Mouse (Mus musculus) liver, embryonic 14.5 days (tissue): ENCODE data around the gene Elmsan1. TPM values are rescaled to one million over a fixed set of nuclear protein-coding genes. Genes with fewer than 3 reads are reported as not detected.
A peak's percentile ranks its signal among the peaks of the same experiment; 100 is the strongest.

Source experiments
- ATAC-seq: fragments of 200-750 bp; cut with Nextera tagmentation; 2 replicates; pipeline ENCODE4 v1.8.0; 2017; ENCODE audit warnings: moderate number of reproducible peaks, mild to moderate bottlenecking, moderate library complexity; ENCODE audit not compliant: insufficient read depth
- DNase-seq, 3 experiments: peaks; one replicate each; pipeline ENCODE4 v3.0.0-alpha.2; 2012 to 2013; ENCODE audit warnings: low read depth in 3 of 3, low spot score in 3 of 3
- H3K27ac ChIP-seq: fragments of 300-500 bp; sonication (generic); 2 replicates; pipeline ENCODE4 v1.5.1; 2014; ENCODE audit warnings: moderate library complexity, mild to moderate bottlenecking, control low read depth, inconsistent platforms
- H3K27me3 ChIP-seq: fragments of 300-500 bp; sonication (generic); 2 replicates; pipeline ENCODE4 v1.6.1; 2014; ENCODE audit warnings: mild to moderate bottlenecking, low read length, moderate library complexity; ENCODE audit not compliant: control insufficient read depth, insufficient read depth
- H3K36me3 ChIP-seq: fragments of 300-500 bp; sonication (generic); replicated peaks from 2 replicates; pipeline ENCODE4 v1.6.1; 2014; ENCODE audit warnings: low read depth; ENCODE audit not compliant: control insufficient read depth, insufficient read depth
- H3K4me1 ChIP-seq, 2 experiments: fragments of 200-500 bp in 1 of 2; fragments of 300-500 bp in 1 of 2; sonication (generic) in 1 of 2; replicated peaks; 2 replicates each; pipeline ENCODE4 v1.6.1; 2012 to 2014; ENCODE audit warnings: antibody characterized with exemption in 1 of 2, inconsistent platforms in 1 of 2, low read length in 1 of 2; ENCODE audit not compliant: control insufficient read depth in 2 of 2, insufficient read depth in 2 of 2
- H3K4me2 ChIP-seq: fragments of 300-500 bp; sonication (generic); 2 replicates; pipeline ENCODE4 v1.6.1; 2014; ENCODE audit warnings: low read depth, mild to moderate bottlenecking, control low read depth, moderate library complexity
- H3K4me3 ChIP-seq, 2 experiments: fragments of 200-500 bp in 1 of 2; fragments of 300-500 bp in 1 of 2; sonication (generic) in 1 of 2; 2 replicates each; pipeline ENCODE4 v1.5.1; 2012 to 2014; ENCODE audit warnings: low read depth in 2 of 2, low read length in 2 of 2, mild to moderate bottlenecking in 2 of 2, control low read depth in 1 of 2, inconsistent platforms in 1 of 2, moderate library complexity in 1 of 2; ENCODE audit not compliant: insufficient read depth in 1 of 2
- H3K9ac ChIP-seq: fragments of 300-500 bp; sonication (generic); replicated peaks from 2 replicates; pipeline ENCODE4 v1.6.1; 2014; ENCODE audit warnings: mild to moderate bottlenecking, control low read depth, moderate library complexity
- H3K9me3 ChIP-seq: fragments of 300-500 bp; sonication (generic); 2 replicates; pipeline ENCODE4 v1.6.1; 2016; ENCODE audit warnings: low read length, mixed read lengths; ENCODE audit not compliant: control insufficient read depth
- CTCF ChIP-seq: IDR thresholded peaks from 2 replicates; pipeline ENCODE4 v1.5.1; 2016; ENCODE audit warnings: antibody characterized with exemption, low read depth, control low read depth
- EP300 ChIP-seq: IDR thresholded peaks from 2 replicates; pipeline ENCODE4 v1.6.1; 2016; ENCODE audit warnings: antibody characterized with exemption, low read depth
- WGBS: fragments of 180-500 bp; shearing (Covaris S2); extraction: QIAGEN DNeasy Blood & Tissue Kit; methylation state at CpG from one replicate; pipeline ENCODE4 v1.1.7; 2014; ENCODE audit not compliant: insufficient replicate concordance; 5-methylcytosine and 5-hydroxymethylcytosine counted together
- polyA plus RNA-seq, 2 experiments: library from polyadenylated mRNA; depleted of rRNA in 1 of 2; stranded (reverse) in 1 of 2; unstranded in 1 of 2; fragments of >200 nt; fragmentation: Nextera tagmentation in 1 of 2; extraction: Ambion mirVana in 1 of 2; gene quantifications; 2 replicates each; pipeline versions ENCODE4 v1.2.1 to v1.2.3; 2012 to 2014

The Elmsan1 gene
- polyA plus RNA-seq, 2 experiments, result 4.3 to 4.5 TPM

GRCm38 (mm10) chr12:84100071-84100470 lies 118.6 kb downstream of the Elmsan1 start:
- H3K9me3 ChIP-seq, result no peaks in the 10 kb centered on the region
- no peak for DNase-seq
- no peak for TF ChIP-seq CTCF
- no peak for TF ChIP-seq EP300
- no peaks in the 10 kb centered on the region; the same call in 1 of the 2 replicates for H3K27me3 ChIP-seq
- H3K36me3 ChIP-seq, result no peaks in the 10 kb centered on the region
- peak overlapping the region; percentile 83; the same call in 1 of the 2 replicates for H3K4me2 ChIP-seq
- no peak overlapping the region for H3K27ac ChIP-seq
- peaks cover 2 to 9% of the 10 kb centered on the region in 2 experiments; a peak in 2 of 4 replicates for H3K4me1 ChIP-seq
- H3K4me3 ChIP-seq, result no peak overlapping the region
- no peak for ATAC-seq
- 67% methylated on average over 1 of the region's 1 CpGs for WGBS
- no peak overlapping the region for H3K9ac ChIP-seq

- TF ChIP-seq CTCF, result no peak
- no peak for TF ChIP-seq EP300
- DNase-seq, result no peak
- no peak overlapping the region for H3K9ac ChIP-seq
- no peaks in the 10 kb centered on the region for H3K9me3 ChIP-seq
- WGBS, result 45% methylated on average over 2 of the region's 2 CpGs
- H3K4me1 ChIP-seq, result peaks cover 2 to 9% of the 10 kb centered on the region in 2 experiments; a peak in 2 of 4 replicates
- H3K27ac ChIP-seq, result no peak overlapping the region
- no peak overlapping the region for H3K4me3 ChIP-seq
- ATAC-seq, result peak; percentile 48; the same call in 1 of the 2 replicates
- H3K4me2 ChIP-seq, result no peak overlapping the region
- no peaks in the 10 kb centered on the region; the same call in 1 of the 2 replicates for H3K27me3 ChIP-seq
- H3K36me3 ChIP-seq, result no peaks in the 10 kb centered on the region
Measured at GRCm38 (mm10) chr12:84099605-84100004, 119.1 kb downstream of the Elmsan1 start.

Other genes with a start within 250 kb of the Elmsan1 start
- gene Heatr4, start 234.0 kb downstream of the Elmsan1 start, polyA plus RNA-seq (2012; rRNA removed), result not detected in 2 replicates
- not detected in 2 replicates for gene Heatr4, start 234.0 kb downstream of the Elmsan1 start, polyA plus RNA-seq (2014; fragmentation: Nextera tagmentation; extraction: Ambion mirVana)
- 2.7 and 2.9 TPM in 2 replicates for gene Acot2, start 231.0 kb downstream of the Elmsan1 start, polyA plus RNA-seq (2012; rRNA removed)
- 5.5 and 6.0 TPM in 2 replicates for gene Acot2, start 231.0 kb downstream of the Elmsan1 start, polyA plus RNA-seq (2014; fragmentation: Nextera tagmentation; extraction: Ambion mirVana)
- gene Acot1, start 209.4 kb downstream of the Elmsan1 start, polyA plus RNA-seq (2012; rRNA removed), result 12.8 and 14.7 TPM in 2 replicates
- gene Acot1, start 209.4 kb downstream of the Elmsan1 start, polyA plus RNA-seq (2014; fragmentation: Nextera tagmentation; extraction: Ambion mirVana), result 28.3 and 35.7 TPM in 2 replicates
- gene Acot4, start 180.5 kb downstream of the Elmsan1 start, polyA plus RNA-seq (2012; rRNA removed), result 4.8 and 5.0 TPM in 2 replicates
- 7.9 and 8.4 TPM in 2 replicates for gene Acot4, start 180.5 kb downstream of the Elmsan1 start, polyA plus RNA-seq (2014; fragmentation: Nextera tagmentation; extraction: Ambion mirVana)
- not detected in 2 replicates for gene Gm49366, start 179.9 kb downstream of the Elmsan1 start, polyA plus RNA-seq (2012; rRNA removed)
- not detected in 2 replicates for gene Gm49366, start 179.9 kb downstream of the Elmsan1 start, polyA plus RNA-seq (2014; fragmentation: Nextera tagmentation; extraction: Ambion mirVana)
- gene Acot3, start 166.7 kb downstream of the Elmsan1 start, polyA plus RNA-seq (2012; rRNA removed), result 2.0 and 2.6 TPM in 2 replicates
- gene Acot3, start 166.7 kb downstream of the Elmsan1 start, polyA plus RNA-seq (2014; fragmentation: Nextera tagmentation; extraction: Ambion mirVana), result 3.7 and 4.4 TPM in 2 replicates
- gene Acot5, start 149.6 kb downstream of the Elmsan1 start, polyA plus RNA-seq (2012; rRNA removed), result not detected in 2 replicates
- not detected in 2 replicates for gene Acot5, start 149.6 kb downstream of the Elmsan1 start, polyA plus RNA-seq (2014; fragmentation: Nextera tagmentation; extraction: Ambion mirVana)
- 0.87 and 1.0 TPM in 2 replicates for gene Acot6, start 118.2 kb downstream of the Elmsan1 start, polyA plus RNA-seq (2012; rRNA removed)
- gene Acot6, start 118.2 kb downstream of the Elmsan1 start, polyA plus RNA-seq (2014; fragmentation: Nextera tagmentation; extraction: Ambion mirVana), result 0.48 and 0.77 TPM in 2 replicates
- gene Dnal1, start 104.5 kb downstream of the Elmsan1 start, polyA plus RNA-seq (2012; rRNA removed), result 0.39 and 0.44 TPM in 2 replicates
- gene Dnal1, start 104.5 kb downstream of the Elmsan1 start, polyA plus RNA-seq (2014; fragmentation: Nextera tagmentation; extraction: Ambion mirVana), result 0.04 and 0.15 TPM in 2 replicates
- gene Pnma1, start 70.4 kb downstream of the Elmsan1 start, polyA plus RNA-seq (2012; rRNA removed), result 0.09 and 0.10 TPM in 2 replicates
- gene Pnma1, start 70.4 kb downstream of the Elmsan1 start, polyA plus RNA-seq (2014; fragmentation: Nextera tagmentation; extraction: Ambion mirVana), result 0.05 and 0.11 TPM in 2 replicates
- gene Ptgr2, start 66.4 kb upstream of the Elmsan1 start, polyA plus RNA-seq (2012; rRNA removed), result 7.4 and 13.3 TPM in 2 replicates
- gene Ptgr2, start 66.4 kb upstream of the Elmsan1 start, polyA plus RNA-seq (2014; fragmentation: Nextera tagmentation; extraction: Ambion mirVana), result 22.9 and 24.1 TPM in 2 replicates
- 19.1 and 23.6 TPM in 2 replicates for gene Zfp410, start 98.0 kb upstream of the Elmsan1 start, polyA plus RNA-seq (2012; rRNA removed)
- 35.1 and 37.3 TPM in 2 replicates for gene Zfp410, start 98.0 kb upstream of the Elmsan1 start, polyA plus RNA-seq (2014; fragmentation: Nextera tagmentation; extraction: Ambion mirVana)
- gene Coq6, start 142.8 kb upstream of the Elmsan1 start, polyA plus RNA-seq (2012; rRNA removed), result 22.0 and 27.2 TPM in 2 replicates
- gene Coq6, start 142.8 kb upstream of the Elmsan1 start, polyA plus RNA-seq (2014; fragmentation: Nextera tagmentation; extraction: Ambion mirVana), result 22.5 and 27.6 TPM in 2 replicates
- 1.3 and 1.5 TPM in 2 replicates for gene Fam161b, start 143.0 kb upstream of the Elmsan1 start, polyA plus RNA-seq (2012; rRNA removed)
- gene Fam161b, start 143.0 kb upstream of the Elmsan1 start, polyA plus RNA-seq (2014; fragmentation: Nextera tagmentation; extraction: Ambion mirVana), result 0.68 and 0.81 TPM in 2 replicates
- 4.3 and 4.9 TPM in 2 replicates for gene Entpd5, start 190.1 kb upstream of the Elmsan1 start, polyA plus RNA-seq (2012; rRNA removed)
- 10.0 and 10.2 TPM in 2 replicates for gene Entpd5, start 190.1 kb upstream of the Elmsan1 start, polyA plus RNA-seq (2014; fragmentation: Nextera tagmentation; extraction: Ambion mirVana)
- 0.12 and 0.33 TPM in 2 replicates for gene Bbof1, start 190.2 kb upstream of the Elmsan1 start, polyA plus RNA-seq (2012; rRNA removed)
- 0.25 and 0.44 TPM in 2 replicates for gene Bbof1, start 190.2 kb upstream of the Elmsan1 start, polyA plus RNA-seq (2014; fragmentation: Nextera tagmentation; extraction: Ambion mirVana)
- 5.4 and 10.0 TPM in 2 replicates for gene Rnf113a2, start 198.3 kb upstream of the Elmsan1 start, polyA plus RNA-seq (2012; rRNA removed)
- gene Rnf113a2, start 198.3 kb upstream of the Elmsan1 start, polyA plus RNA-seq (2014; fragmentation: Nextera tagmentation; extraction: Ambion mirVana), result 12.8 and 13.2 TPM in 2 replicates
- gene Aldh6a1, start 232.1 kb upstream of the Elmsan1 start, polyA plus RNA-seq (2012; rRNA removed), result 8.9 and 10.4 TPM in 2 replicates
- gene Aldh6a1, start 232.1 kb upstream of the Elmsan1 start, polyA plus RNA-seq (2014; fragmentation: Nextera tagmentation; extraction: Ambion mirVana), result 24.9 and 26.3 TPM in 2 replicates
- gene Lin52, start 232.5 kb upstream of the Elmsan1 start, polyA plus RNA-seq (2012; rRNA removed), result 7.4 and 10.8 TPM in 2 replicates
- 10.4 and 12.1 TPM in 2 replicates for gene Lin52, start 232.5 kb upstream of the Elmsan1 start, polyA plus RNA-seq (2014; fragmentation: Nextera tagmentation; extraction: Ambion mirVana)